Mouse (Mus musculus) heart, adult 2 months (tissue): Measurements from ENCODE around the gene Osbpl2. TPM values are rescaled to one million over a fixed set of nuclear protein-coding genes. Genes with fewer than 3 reads are reported as not detected.

Experiments used
- DNase-seq, 2 experiments: peaks; one replicate each; pipeline ENCODE4 v3.0.0; 2021
- H3K27ac ChIP-seq: fragments of 200-600 bp; 2 replicates; pipeline ENCODE4 v1.8.1; 2022
- H3K27me3 ChIP-seq: fragments of 200-500 bp; 2 replicates; pipeline ENCODE4 v1.6.1; 2012; ENCODE audit warnings: mild to moderate bottlenecking, low read length, inconsistent platforms, mixed read lengths; ENCODE audit not compliant: control insufficient read depth, insufficient read depth
- H3K36me3 ChIP-seq: fragments of 200-500 bp; 2 replicates; pipeline ENCODE4 v1.6.1; 2012; ENCODE audit warnings: low read length, inconsistent platforms; ENCODE audit not compliant: control insufficient read depth, insufficient read depth
- H3K4me1 ChIP-seq: fragments of 200-500 bp; 2 replicates; pipeline ENCODE4 v1.6.1; 2011; ENCODE audit warnings: low read length; ENCODE audit not compliant: control insufficient read depth, insufficient read depth
- H3K4me3 ChIP-seq: fragments of 200-600 bp; 2 replicates; pipeline ENCODE4 v1.8.1; 2022
- H3K79me2 ChIP-seq: fragments of 200-500 bp; replicated peaks from 2 replicates; pipeline ENCODE4 v1.6.1; 2012; ENCODE audit warnings: mild to moderate bottlenecking, inconsistent platforms, low read length, moderate library complexity, mixed read lengths; ENCODE audit not compliant: control insufficient read depth, insufficient read depth
- H3K9ac ChIP-seq: fragments of 200-500 bp; 2 replicates; pipeline ENCODE4 v1.6.1; 2012; ENCODE audit warnings: low read depth, mild to moderate bottlenecking, control low read depth, inconsistent platforms, low read length, mixed read lengths
- CTCF ChIP-seq: fragments of 200-600 bp; IDR thresholded peaks from 2 replicates; pipeline ENCODE4 v1.8.1; 2022; ENCODE audit warnings: antibody characterized with exemption, mild to moderate bottlenecking, moderate library complexity
- EP300 ChIP-seq: fragments of 200-500 bp; IDR thresholded peaks from 2 replicates; pipeline ENCODE4 v1.6.1; 2011; ENCODE audit warnings: low read depth, low read length, control low read depth; ENCODE audit not compliant: insufficient read depth
- POLR2A ChIP-seq: fragments of 200-500 bp; IDR thresholded peaks from 2 replicates; pipeline ENCODE4 v1.6.1; 2011; ENCODE audit warnings: mild to moderate bottlenecking, low read depth, low read length, control low read depth; ENCODE audit not compliant: insufficient read depth
- WGBS: fragments of 180-500 bp; shearing (Covaris S2); methylation state at CpG from one replicate; pipeline ENCODE4 v1.1.7; 2018; 5-methylcytosine and 5-hydroxymethylcytosine counted together
- intact Hi-C: fragments of 180-260 bp; cut with DNase I; formaldehyde crosslinking; loops from one replicate; pipeline ENCODE4 v1.15.1; 2025
- polyA plus RNA-seq: library from polyadenylated mRNA; depleted of rRNA; stranded (reverse); fragments of >200 nt; gene quantifications from 2 replicates; pipeline ENCODE4 v1.2.3, GENCODE M21; 2012
- total RNA-seq, 2 experiments: library from RNA; stranded (reverse); gene quantifications; 2 replicates each; pipeline ENCODE4 v1.2.3; 2021

Gene Osbpl2
- total and polyA plus RNA-seq, 3 experiments: 27.6 to 36.4 (median 31.8) TPM

- no peaks in the 10 kb centered on the region; the same call in 1 of the 2 replicates for H3K4me1 ChIP-seq
- no peak overlapping the region for H3K9ac ChIP-seq
- 32% methylated on average over 6 of the region's 6 CpGs for WGBS
- peaks cover 7% of the 10 kb centered on the region; the same call in 1 of the 2 replicates for H3K27me3 ChIP-seq
- no peak overlapping the region for H3K4me3 ChIP-seq
- TF ChIP-seq EP300: no peak
- TF ChIP-seq POLR2A: no peak
- no peak for TF ChIP-seq CTCF
- intact Hi-C loops: no loop called here
- H3K27ac ChIP-seq: no peak overlapping the region
- H3K36me3 ChIP-seq: no peaks in the 10 kb centered on the region
- H3K79me2 ChIP-seq: no peaks in the 10 kb centered on the region
- no peak for DNase-seq
Measured at GRCm38 (mm10) chr2:180108285-180108684, 10.8 kb upstream of the Osbpl2 start.

GRCm38 (mm10) chr2:180113909-180114890, 4.9 kb upstream of the Osbpl2 start:
- H3K4me3 ChIP-seq: no peak overlapping the region
- H3K4me1 ChIP-seq: peaks cover 17% of the 10 kb centered on the region
- TF ChIP-seq EP300 (no peak), POLR2A (no peak), CTCF (peak; percentile 27)
- intact Hi-C loops: no loop called here
- DNase-seq: peak; percentile 71 to 83
- H3K27ac ChIP-seq: peak overlapping the region; percentile 65
- H3K36me3 ChIP-seq: no peaks in the 10 kb centered on the region
- H3K79me2 ChIP-seq: no peaks in the 10 kb centered on the region
- no peak overlapping the region for H3K9ac ChIP-seq
- no peaks in the 10 kb centered on the region for H3K27me3 ChIP-seq
- WGBS: 43% methylated on average over 17 of the region's 17 CpGs

- DNase-seq: peak; percentile 50 to 60
- intact Hi-C loops: loop anchor here (5.0 kb wide), 3 partner anchors 43 to 143 kb away; partner anchors contain the start of gene Mtg2
- Histone ChIP-seq H3K4me3 (no peak overlapping the region), H3K27ac (peak overlapping the region; percentile 65), H3K36me3 (no peaks in the 10 kb centered on the region), H3K27me3 (no peaks in the 10 kb centered on the region), H3K9ac (no peak overlapping the region), H3K79me2 (0 out of 2 replicates have a peak, but pooled peaks cover 2% of the 10 kb centered on the region), H3K4me1 (peaks cover 20% of the 10 kb centered on the region)
- no peak for TF ChIP-seq CTCF
- no peak for TF ChIP-seq POLR2A
- TF ChIP-seq EP300: no peak
- 12% methylated on average over 6 of the region's 6 CpGs for WGBS
Measured at GRCm38 (mm10) chr2:180115279-180115678, 3.8 kb upstream of the Osbpl2 start.

- H3K27me3 ChIP-seq: no peaks in the 10 kb centered on the region
- intact Hi-C loops: loop anchor here (5.0 kb wide), 3 partner anchors 44 to 144 kb away; partner anchors contain the start of gene Mtg2
- WGBS: 31% methylated on average over 10 of the region's 10 CpGs
- H3K9ac ChIP-seq: 0 out of 2 replicates have a peak overlapping the region, but pooled peaks have one; percentile 14
- H3K27ac ChIP-seq: peak overlapping the region; percentile 65
- H3K4me3 ChIP-seq: no peak overlapping the region
- TF ChIP-seq EP300 (no peak), POLR2A (no peak), CTCF (no peak)
- peaks cover 20% of the 10 kb centered on the region for H3K4me1 ChIP-seq
- no peaks in the 10 kb centered on the region for H3K36me3 ChIP-seq
- H3K79me2 ChIP-seq: 0 out of 2 replicates have a peak, but pooled peaks cover 2% of the 10 kb centered on the region
- DNase-seq: peak; percentile 46 to 61
Measured at GRCm38 (mm10) chr2:180116081-180116493, 3.0 kb upstream of the Osbpl2 start.

GRCm38 (mm10) chr2:180116741-180117484, 2.2 kb upstream of the Osbpl2 start:
- intact Hi-C loops: loop anchor here (5.0 kb wide), 3 partner anchors 45 to 145 kb away; partner anchors contain the start of gene Mtg2
- Histone ChIP-seq H3K27me3 (no peaks in the 10 kb centered on the region), H3K4me1 (peaks cover 20% of the 10 kb centered on the region), H3K4me3 (no peak overlapping the region), H3K9ac (no peak overlapping the region), H3K79me2 (0 out of 2 replicates have a peak, but pooled peaks cover 2% of the 10 kb centered on the region), H3K36me3 (no peaks in the 10 kb centered on the region), H3K27ac (peak overlapping the region; percentile 65)
- 77% methylated on average over 8 of the region's 8 CpGs for WGBS
- DNase-seq: no peak
- TF ChIP-seq CTCF: no peak
- TF ChIP-seq EP300: no peak
- TF ChIP-seq POLR2A: no peak
